Mouse (Mus musculus) Patski (cell line): Measurements from ENCODE around the gene Ctrc. TPM values are rescaled to one million over a fixed set of nuclear protein-coding genes. Genes with fewer than 3 reads are reported as not detected.
A peak's percentile ranks its signal among the peaks of the same experiment; 100 is the strongest.

Experiments
- ATAC-seq: fragments of 100-300 bp; one replicate; pipeline ENCODE4 v1.8.0; 2021
- CTCF ChIA-PET: fragments of 350-600 bp; sonication (Branson Sonifier 250); formaldehyde crosslinking; loops from one replicate; lab custom pipeline; 2022; ENCODE audit warnings: inconsistent platforms; lab: Charles Lee
- POLR2A ChIA-PET: fragments of 350-600 bp; sonication (Branson Sonifier 250); formaldehyde crosslinking; loops from one replicate; lab custom pipeline; 2022; ENCODE audit warnings: antibody characterized with exemption, inconsistent platforms; lab: Charles Lee
- DNase-seq: peaks from one replicate; pipeline ENCODE4 v3.0.0-alpha.2; 2011; ENCODE audit warnings: low read depth, low spot score
- H3K27me3 ChIP-seq: fragments of 371-371 bp; one replicate; pipeline ENCODE4 v1.5.1; 2021
- CTCF ChIP-seq: fragments of 100-300 bp; IDR thresholded peaks from one replicate; pipeline ENCODE4 v1.5.1; 2021
- in situ Hi-C: fragments of 300-500 bp; cut with MboI; formaldehyde crosslinking; loops from 3 replicates; pipeline ENCODE4 v1.11.1; 2018; ENCODE audit warnings: low pct_unique_long_range_greater_than_20kb, mixed read lengths
- polyA plus RNA-seq: library from polyadenylated mRNA; unstranded; gene quantifications from one replicate; pipeline ENCODE4 v1.2.3, GENCODE M21; 2021

Ctrc gene
- polyA plus RNA-seq, 1 experiment from 2014 or later = not detected

DNA sequence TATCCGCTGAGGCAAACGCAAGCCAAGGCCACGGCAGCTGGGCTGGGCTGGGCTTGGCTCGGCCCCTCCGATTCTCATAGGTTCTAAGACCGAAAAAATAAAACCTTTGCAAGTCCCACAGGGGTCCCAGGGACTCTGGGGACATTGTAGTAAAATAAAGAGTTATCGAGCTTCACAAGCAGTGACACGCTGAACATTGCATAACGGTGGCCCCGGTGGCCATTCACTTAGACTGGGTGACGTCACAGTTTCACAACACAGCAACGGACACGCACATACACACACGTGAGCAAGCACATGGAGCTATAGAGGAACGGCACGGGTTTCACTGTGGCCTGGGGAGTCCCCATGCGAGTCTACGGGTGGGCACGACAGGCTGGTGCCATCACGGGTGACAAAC lies 12.3 kb upstream of the Ctrc start:
- ATAC-seq = no peak
- in situ Hi-C loops = loop anchor here (5.0 kb wide), 1 partner anchor 99 kb away; no protein-coding TSS in a partner anchor
- ChIA-PET POLR2A (no interaction called here), CTCF (interaction anchor here (1.6 to 2.2 kb wide), 2 partner anchors 67 to 97 kb away, joined by 4 to 16 read pairs; no protein-coding TSS in a partner anchor)
- no peak for TF ChIP-seq CTCF
- DNase-seq = no peak
- H3K27me3 ChIP-seq = no peaks in the 10 kb centered on the region

DNA sequence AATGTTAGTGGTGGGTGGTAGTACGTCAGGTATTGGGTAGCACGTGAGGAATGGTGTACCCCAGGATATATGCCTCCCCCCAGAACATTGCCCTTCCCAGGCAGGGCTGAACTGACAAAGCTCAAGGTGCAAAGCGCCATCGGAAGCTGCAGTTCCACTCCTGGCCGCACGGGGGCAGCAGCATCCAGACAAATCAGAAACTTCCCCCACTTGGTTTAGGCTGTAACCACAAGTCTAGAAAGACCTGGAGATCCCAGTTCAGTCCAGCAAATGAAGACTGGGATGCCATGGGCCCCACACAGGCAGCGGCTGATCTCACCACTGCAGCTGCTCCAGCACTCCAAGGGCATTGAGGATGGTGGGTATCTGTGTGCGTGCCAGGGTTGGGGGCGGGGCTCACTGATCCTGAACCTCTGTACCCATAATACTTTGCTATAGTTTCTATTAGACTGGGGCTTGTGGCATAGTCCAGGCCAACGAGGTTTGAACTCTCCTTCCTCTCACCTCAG lies 11.3 kb upstream of the Ctrc start:
- ATAC-seq (peak; percentile 71), DNase-seq (no peak)
- in situ Hi-C loops = loop anchor here (5.0 kb wide), 1 partner anchor 100 kb away; no protein-coding TSS in a partner anchor
- CTCF ChIA-PET = interaction anchor here (1.0 to 2.2 kb wide), 6 partner anchors 23 to 240 kb away, joined by 3 to 16 read pairs (median 4); no protein-coding TSS in a partner anchor
- no peak for TF ChIP-seq CTCF
- H3K27me3 ChIP-seq = no peaks in the 10 kb centered on the region
- POLR2A ChIA-PET = no interaction called here

DNA sequence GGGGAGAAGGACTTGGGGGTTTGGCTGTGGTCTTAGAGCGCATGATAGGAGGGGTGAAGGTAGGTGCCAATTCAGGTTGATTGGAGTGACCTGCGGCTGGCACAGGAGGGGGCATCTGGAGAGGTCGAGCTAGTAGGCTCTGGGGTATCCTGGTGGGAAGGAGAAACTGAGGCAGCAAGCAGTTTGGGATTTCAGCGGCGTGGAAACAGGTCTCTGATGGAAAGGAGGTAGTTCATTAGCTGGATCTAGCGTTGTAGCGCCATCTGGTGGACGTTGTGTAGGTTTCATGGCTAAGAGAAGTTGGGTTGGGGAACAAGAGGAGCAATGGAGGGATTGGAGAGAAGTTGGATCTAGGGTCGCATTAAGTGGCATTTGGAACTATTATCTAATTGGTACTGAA lies 7.3 kb upstream of the Ctrc start:
- no peaks in the 10 kb centered on the region for H3K27me3 ChIP-seq
- peak; percentile 68 for TF ChIP-seq CTCF
- ChIA-PET POLR2A (no interaction called here), CTCF (interaction anchor here (1.2 to 2.9 kb wide), 5 partner anchors 11 to 103 kb away, joined by 3 to 19 read pairs (median 6); no protein-coding TSS in a partner anchor)
- in situ Hi-C loops = no loop called here
- no peak for ATAC-seq
- DNase-seq = no peak

DNA sequence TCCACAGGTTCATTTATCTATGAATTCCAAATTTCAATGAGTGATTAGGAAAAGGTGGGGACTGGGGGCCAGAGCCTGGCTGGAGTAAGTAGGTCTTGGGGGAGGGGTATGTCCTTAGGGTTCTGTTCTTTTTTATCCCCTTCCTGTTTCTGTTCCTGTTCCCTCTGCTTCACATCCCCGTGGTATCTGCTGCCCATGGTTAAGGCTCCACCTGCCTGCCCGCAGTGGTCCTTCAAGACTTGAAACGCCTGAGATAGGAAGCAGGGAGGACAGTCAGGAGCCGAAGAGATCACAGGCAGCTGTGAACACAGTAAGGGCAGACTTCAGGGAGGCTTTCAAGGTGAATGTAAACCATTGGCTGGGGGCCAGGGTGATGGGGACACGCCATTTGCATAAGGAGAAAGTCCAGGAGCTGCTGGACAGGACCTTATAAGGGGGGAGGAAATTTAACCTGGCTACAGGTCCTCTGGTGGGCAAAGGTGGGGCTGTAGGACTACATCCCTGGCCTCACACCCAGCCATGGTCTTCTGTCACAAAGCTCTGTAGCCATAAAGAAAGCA lies 11.5 kb downstream of the Ctrc start:
- no peak for DNase-seq
- CTCF ChIA-PET = interaction anchor here (1.0 kb wide), 1 partner anchor 17 kb away, joined by 3 read pairs; no protein-coding TSS in a partner anchor
- in situ Hi-C loops = loop anchor here (25.0 kb wide), 1 partner anchor 1178 kb away; no protein-coding TSS in a partner anchor
- no peaks in the 10 kb centered on the region for H3K27me3 ChIP-seq
- ATAC-seq = no peak
- POLR2A ChIA-PET = no interaction called here
- no peak for TF ChIP-seq CTCF

DNA sequence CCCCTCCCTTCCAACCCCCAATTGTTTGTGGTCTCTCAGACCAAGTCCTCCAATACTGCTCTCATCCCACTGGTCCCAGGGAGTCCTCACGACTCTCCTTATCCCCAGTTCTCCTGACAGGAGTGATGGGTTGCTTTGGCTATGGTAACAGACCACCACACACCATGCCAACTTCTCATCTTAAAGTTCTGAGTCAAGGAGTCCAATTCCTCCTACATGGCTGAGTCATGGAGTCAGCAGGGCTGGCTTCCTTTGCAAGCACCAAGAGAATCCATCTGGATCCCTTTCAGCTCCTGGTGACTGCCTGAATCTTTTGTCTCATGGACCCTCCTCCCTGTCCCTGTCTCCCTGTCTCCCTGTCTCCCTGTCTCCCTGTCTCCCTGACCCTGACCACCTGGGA lies 12.2 kb downstream of the Ctrc start:
- ChIA-PET POLR2A (no interaction called here), CTCF (interaction anchor here (1.0 kb wide), 1 partner anchor 17 kb away, joined by 3 read pairs; no protein-coding TSS in a partner anchor)
- no peak for ATAC-seq

DNA sequence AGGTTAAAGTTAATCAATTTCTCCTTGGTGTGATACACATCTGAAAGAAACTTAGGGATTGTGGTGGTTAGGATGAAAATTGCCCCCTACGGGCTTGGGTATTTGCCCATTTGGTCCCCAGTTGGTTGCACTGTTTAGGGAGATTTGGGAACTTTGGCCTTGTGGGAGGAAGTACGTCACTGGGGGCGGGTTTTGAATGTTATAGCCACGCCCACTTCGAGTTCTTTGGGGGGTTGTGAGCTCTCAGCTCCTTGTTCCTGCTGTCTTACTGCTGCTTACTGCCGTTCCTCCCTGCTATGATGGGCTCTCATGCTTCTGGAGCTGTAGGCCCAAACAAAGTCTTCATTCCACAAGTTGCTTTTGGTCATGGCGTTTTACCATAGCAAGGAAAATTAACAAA lies 14.8 kb downstream of the Ctrc start:
- DNase-seq = no peak
- CTCF ChIA-PET = interaction anchor here (1.1 kb wide), 1 partner anchor 116 kb away, joined by 4 read pairs; no protein-coding TSS in a partner anchor
- no peak for TF ChIP-seq CTCF
- H3K27me3 ChIP-seq = no peaks in the 10 kb centered on the region
- POLR2A ChIA-PET = no interaction called here
- in situ Hi-C loops = loop anchor here (25.0 kb wide), 1 partner anchor 1181 kb away; no protein-coding TSS in a partner anchor
- no peak for ATAC-seq

More for the DNA sequence above, 12.2 kb downstream of the Ctrc start:
- no peaks in the 10 kb centered on the region for H3K27me3 ChIP-seq
- TF ChIP-seq CTCF = no peak
- DNase-seq = no peak
- in situ Hi-C loops = loop anchor here (25.0 kb wide), 1 partner anchor 1178 kb away; no protein-coding TSS in a partner anchor

DNA sequence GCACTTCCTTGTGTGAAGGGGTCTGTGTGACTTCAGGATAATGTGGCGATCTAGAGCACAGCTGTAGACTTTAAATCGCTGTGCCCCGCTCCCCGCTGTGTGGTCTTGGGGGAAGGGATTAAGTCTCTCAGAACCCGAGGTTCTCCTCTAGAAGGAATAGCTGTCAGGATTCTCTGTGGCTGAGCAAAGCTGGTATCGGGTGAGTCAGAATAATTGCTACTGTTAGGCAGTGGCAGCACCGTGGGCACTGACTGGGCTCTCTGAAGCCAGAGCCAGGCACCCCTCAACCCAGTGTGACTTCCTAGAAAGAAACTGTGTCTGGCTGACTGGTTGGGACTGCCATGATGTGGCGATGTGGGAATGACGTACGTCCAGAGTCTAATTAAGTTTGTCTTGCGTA lies 15.8 kb downstream of the Ctrc start:
- DNase-seq (no peak), ATAC-seq (no peak)
- ChIA-PET POLR2A (no interaction called here), CTCF (interaction anchor here (1.1 kb wide), 1 partner anchor 117 kb away, joined by 4 read pairs; no protein-coding TSS in a partner anchor)
- no peak for TF ChIP-seq CTCF
- in situ Hi-C loops = loop anchor here (25.0 kb wide), 1 partner anchor 1182 kb away; no protein-coding TSS in a partner anchor
- no peaks in the 10 kb centered on the region for H3K27me3 ChIP-seq

DNA sequence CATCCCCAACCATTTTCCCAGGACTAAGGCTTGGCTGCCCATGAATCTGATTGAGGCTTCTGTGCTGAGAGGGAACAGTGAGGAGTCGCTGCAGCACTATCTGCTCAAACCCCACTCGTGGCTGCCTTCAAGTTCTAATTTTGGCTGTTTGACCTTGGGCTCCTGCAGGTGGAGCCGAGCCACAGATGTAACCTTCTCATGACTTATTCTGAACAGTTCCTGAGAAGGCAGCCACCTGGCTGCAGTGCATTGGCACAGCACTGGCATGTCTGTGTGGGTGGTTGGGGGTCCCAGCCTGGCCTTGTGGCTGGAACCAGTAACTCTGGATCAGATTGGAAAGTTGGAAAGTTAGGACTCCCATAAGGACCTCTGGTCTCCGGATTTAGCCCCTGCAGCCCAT lies 18.0 kb downstream of the Ctrc start:
- ATAC-seq (no peak), DNase-seq (no peak)
- CTCF ChIA-PET = no interaction called here
- no peak for TF ChIP-seq CTCF
- POLR2A ChIA-PET = no interaction called here
- in situ Hi-C loops = loop anchor here (25.0 kb wide), 1 partner anchor 1184 kb away; no protein-coding TSS in a partner anchor
- no peaks in the 10 kb centered on the region for H3K27me3 ChIP-seq

DNA sequence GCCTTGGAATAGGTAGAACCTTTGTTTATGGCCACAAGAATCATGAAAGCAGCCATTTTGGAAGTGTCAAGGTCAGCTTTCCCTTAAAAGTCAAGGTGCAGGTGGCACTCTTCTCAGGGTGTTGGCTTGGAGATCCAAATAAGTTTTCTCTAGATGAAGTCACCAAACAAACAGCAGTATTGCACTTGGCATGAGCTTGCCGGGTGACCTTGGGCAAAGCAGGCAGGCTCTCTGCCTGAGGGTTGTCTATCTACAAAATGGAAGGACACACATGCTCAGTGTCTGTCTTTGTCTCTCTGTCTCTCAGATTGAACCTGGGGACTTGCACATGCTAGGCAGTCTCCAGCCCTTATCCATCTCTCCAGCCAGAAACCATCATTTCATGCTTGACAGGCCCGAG lies 18.8 kb downstream of the Ctrc start:
- POLR2A ChIA-PET = no interaction called here

DNA sequence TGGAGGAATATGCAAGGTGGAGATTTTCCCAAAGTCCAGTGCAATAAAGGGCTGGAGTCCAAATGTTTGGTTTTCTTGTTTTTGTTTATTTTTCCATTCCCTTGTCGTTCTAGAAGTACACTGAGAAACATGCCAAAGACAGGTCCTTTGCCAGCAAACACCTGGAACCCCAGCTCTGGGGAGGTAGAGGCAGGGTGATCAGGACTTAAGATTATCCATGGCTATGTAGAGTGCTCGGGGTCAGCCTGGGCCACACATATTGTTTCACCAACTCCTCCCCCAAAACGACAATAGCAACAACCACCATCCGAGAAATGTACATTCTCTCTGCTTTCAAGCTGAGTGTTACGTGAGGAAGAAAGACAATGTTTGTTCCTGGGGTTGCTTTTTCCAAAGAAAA lies 20.1 kb downstream of the Ctrc start, which contains the start of gene Cela2a:
TSS of gene Cela2a (minus strand) at position 101 of the 400 bp plus-strand sequence.
- CTCF ChIA-PET = interaction anchor here (1.1 kb wide), 1 partner anchor 15 kb away, joined by 4 read pairs; no protein-coding TSS in a partner anchor
- POLR2A ChIA-PET = interaction anchor here (0.6 kb wide), 2 partner anchors 34 to 268 kb away, joined by 3 read pairs; no protein-coding TSS in a partner anchor
- no peaks in the 10 kb centered on the region for H3K27me3 ChIP-seq
- no peak for TF ChIP-seq CTCF
- DNase-seq (no peak), ATAC-seq (no peak)
- in situ Hi-C loops = loop anchor here (25.0 kb wide), 1 partner anchor 1186 kb away; no protein-coding TSS in a partner anchor

More for the DNA sequence above, 18.8 kb downstream of the Ctrc start:
- CTCF ChIA-PET = no interaction called here
- H3K27me3 ChIP-seq = no peaks in the 10 kb centered on the region
- TF ChIP-seq CTCF = no peak
- in situ Hi-C loops = loop anchor here (25.0 kb wide), 1 partner anchor 1185 kb away; no protein-coding TSS in a partner anchor
- DNase-seq (no peak), ATAC-seq (no peak)

DNA sequence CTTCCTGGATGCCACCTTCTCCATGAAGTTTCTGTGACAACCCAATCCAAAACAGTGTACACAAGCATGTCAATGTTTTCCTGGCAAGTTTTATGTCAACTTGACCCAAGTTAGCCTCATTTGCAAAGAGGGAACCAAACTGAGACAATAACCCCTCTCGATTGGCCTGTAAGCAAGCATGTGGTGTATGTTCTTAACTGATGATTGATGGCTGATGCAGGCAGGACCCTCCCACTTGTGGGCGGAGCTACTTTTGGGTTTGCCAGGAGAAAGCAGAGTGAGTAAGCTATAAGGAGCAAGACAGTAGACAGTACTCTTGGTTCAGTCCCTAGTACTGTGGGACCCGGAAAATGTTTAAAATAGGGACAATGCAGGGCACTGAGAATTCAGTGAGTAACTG lies 23.2 kb downstream of the Ctrc start:
- no peaks in the 10 kb centered on the region for H3K27me3 ChIP-seq
- ChIA-PET POLR2A (no interaction called here), CTCF (interaction anchor here (1.3 kb wide), 1 partner anchor 12 kb away, joined by 3 read pairs; no protein-coding TSS in a partner anchor)
- TF ChIP-seq CTCF = no peak
- no peak for DNase-seq
- ATAC-seq = no peak
- in situ Hi-C loops = no loop called here
